Mouse (Mus musculus) gastrocnemius, postnatal 10 days (tissue): ENCODE results near the gene Nubp2. TPM values are rescaled to one million over a fixed set of nuclear protein-coding genes. Genes with fewer than 3 reads are reported as not detected.

Experiments
- DNase-seq: peaks from one replicate; pipeline ENCODE4 v3.0.0; 2021; ENCODE audit warnings: mixed read lengths
- long read RNA-seq, 2 experiments: library from polyadenylated mRNA; stranded (forward); transcript quantifications; one replicate each; pipeline ENCODE4 v2.0.0; 2021
- total RNA-seq, 2 experiments: library from RNA; stranded (reverse); gene quantifications; 2 replicates each; pipeline ENCODE4 v1.2.3; 2021

Nubp2 gene
- total RNA-seq, result 10 to 100 TPM; 15.0 to 18.5 TPM
- long read RNA-seq, experiment 1, transcript Nubp2-201 (7 exons, 1,427 nt), result major isoform, 19 of 23 reads
- long read RNA-seq, experiment 1, partial matches to known transcripts, result 1 of 23 reads
- long read RNA-seq, experiment 1, other reads (novel, unspliced or antisense), result 1 of 23 reads
- long read RNA-seq, experiment 2, transcript Nubp2-201 (7 exons, 1,427 nt), result major isoform, 21 of 27 reads
- long read RNA-seq, experiment 2, partial matches to known transcripts, result 0 of 27 reads
- long read RNA-seq, experiment 2, other reads (novel, unspliced or antisense), result 2 of 27 reads

DNA sequence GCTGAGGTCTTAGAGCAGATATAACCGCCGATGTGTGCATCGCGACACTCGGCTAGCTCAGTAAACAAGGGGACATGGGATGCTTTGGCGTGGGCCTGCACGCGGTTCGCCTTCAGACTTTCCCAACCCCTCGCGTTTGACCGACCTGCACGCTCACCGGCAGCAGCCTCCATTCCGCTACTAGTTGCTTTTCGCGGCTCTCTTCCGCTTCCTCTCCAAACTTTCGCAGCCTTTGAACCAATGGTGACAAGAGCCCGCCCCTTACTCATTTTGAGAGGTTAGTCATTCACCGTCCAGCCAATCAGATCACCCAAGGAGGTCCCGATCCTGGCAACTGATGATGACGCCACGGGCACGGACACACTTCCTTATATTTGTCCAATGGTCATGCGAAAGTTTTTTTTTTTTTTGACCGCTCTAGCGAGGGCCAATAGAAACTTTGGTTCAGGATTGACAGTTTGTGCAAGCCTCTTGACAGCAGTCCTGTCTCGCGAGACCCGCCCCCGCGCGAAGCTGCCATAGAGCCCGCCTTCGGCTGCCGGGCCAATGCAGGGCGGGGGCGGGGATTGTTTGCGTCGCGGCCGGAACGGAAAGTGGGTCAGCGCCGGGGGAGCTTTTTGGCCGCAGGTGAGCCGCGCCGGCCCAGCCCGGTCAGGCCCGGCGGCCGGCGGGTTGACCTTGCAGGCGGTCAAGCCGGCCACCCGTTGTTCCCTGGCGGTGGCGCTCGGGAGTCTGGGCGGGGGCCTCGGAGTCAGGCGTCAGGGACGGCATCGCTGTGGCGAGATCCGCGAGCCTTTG is at the start of gene Nubp2, which contains the start of gene Spsb3:
TSS of gene Nubp2 (minus strand) at position 216 of the 798 bp plus-strand sequence.
TSS of gene Spsb3 (plus strand) at position 510 of the 798 bp plus-strand sequence.
- DNase-seq, result peak; percentile 99

DNA sequence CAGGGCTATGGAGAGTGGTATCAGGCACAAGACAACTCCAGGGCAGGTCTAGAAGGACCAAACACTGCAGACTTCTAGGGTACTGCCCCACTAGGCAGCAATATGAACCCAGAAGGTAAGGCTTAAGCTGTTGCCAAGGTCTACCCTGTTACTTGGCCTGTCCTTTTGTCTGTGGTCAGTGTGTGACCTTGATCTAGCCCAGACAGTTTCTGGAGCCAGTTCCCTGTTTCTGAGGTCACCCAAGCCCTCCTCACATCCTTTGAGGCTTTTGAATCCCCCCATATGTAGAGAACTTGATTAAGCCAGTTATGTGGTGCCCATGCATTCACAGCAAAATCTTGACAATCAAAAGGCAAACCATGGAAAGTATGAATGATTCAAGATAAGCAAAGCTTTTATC is 49.5 kb upstream of the Nubp2 start:
- DNase-seq, result no peak

DNA sequence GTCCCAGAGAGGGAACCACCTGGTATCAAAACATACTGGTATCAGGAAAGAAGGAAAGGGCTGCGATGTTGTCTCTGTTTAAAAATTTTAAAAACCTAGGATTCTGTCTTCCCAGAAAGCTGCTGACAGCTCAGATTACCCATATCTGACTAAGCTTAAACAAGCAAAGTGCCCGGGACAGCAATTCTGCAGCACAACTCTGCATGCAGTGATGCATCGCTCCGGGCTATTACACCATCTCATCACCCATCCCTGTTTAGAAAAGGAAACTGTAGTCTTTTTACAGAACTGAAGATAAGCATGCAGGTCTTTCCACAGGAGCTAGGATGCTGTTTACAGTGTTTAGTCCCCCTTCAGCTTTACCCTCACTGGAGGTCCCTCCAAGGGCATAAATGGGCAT is 48.8 kb upstream of the Nubp2 start:
- no peak for DNase-seq

DNA sequence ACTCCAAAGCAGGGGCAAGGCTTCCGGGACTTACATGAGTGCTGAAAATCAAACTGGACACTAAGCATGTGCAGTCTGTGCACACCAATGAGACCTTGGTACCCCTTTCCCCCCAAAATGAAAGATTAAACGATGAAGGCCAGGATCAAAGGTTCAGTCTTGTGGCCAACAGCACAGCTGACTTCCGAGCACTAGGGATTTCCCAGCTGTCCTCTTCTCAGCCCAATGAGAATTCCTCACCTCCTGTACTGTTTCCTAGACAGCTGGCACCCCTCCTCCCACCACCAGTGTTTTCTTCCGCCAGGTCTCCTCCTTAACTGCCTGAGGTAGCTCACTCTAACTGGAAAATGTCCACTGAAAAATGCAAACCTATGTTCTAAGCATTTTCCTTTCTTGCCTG is 47.0 kb upstream of the Nubp2 start:
- DNase-seq, result no peak

DNA sequence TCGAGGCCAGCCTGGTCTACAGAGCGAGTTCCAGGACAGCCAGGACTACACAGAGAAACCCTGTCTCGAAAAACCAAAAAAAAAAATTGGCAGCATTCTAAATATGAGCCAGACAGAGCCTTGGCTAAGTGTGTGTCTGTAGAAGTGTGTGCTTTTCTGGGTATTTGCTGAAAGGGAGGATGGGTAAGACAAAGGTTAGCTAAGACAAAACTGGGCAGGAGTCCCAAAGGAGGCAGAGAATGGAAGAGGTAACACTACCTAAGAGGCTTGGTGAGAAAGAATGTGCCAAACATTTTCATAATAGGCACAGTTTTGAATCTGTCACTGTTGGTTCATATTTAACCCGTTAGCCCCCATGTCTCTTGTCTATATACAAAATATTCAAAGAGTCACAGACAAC is 46.3 kb upstream of the Nubp2 start:
- DNase-seq, result no peak

DNA sequence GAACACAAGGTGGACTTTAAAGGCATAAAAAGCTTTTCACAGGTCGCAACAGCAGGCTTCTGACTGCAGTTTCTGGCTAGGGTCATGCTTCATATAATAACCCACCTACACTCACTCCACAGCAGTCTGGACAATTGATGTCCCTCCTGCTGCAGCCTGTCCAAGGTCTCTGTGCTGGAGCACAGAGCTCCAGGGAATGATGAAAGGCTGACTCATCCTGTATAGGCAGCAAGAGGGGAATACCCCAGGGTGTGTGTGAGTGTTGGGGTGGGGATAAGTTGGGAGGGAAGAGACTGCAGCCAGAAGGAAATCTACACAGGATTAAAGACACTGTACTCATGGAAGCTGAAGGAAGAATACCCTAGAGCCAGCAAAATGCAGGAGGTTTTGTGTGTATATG is 43.4 kb upstream of the Nubp2 start:
- DNase-seq, result no peak

DNA sequence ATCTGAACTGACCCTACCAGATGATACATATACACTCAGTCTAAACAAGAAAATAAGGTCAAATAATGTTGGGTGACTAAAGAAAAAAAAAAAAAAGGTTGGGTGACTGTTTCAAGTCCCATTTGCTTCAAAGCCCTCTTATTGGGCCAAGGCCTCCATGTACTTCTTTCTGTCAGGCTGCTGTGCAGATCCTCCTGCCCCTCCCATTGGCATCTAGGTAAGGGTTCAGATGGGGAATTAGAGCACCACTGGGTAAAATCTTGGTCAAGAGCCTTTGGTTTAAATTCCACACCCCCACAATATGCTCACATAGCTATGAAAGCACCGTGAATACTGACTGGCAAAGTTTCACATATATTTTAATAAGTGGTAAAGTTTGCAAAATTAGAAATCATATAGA is 37.1 kb upstream of the Nubp2 start:
- DNase-seq, result no peak

DNA sequence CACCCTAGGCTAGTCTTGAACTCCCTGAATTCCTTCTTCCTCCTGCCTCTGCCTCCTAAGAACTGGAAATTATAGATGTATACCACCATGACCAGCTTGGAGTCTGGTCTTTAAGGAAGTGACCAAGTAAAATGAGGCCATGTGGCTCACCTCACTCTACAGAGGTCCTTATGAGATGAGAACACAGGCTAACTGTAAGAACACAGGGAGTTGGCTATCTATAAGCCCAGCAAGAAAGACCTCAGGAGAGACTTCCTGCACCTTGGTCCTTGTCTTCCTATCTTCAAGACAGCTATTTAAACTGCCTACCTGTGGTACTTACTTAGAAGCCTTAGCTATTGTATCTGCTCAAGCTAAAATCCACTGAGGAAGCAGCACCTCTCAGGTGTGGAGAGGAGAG is 27.8 kb upstream of the Nubp2 start:
- DNase-seq, result no peak

DNA sequence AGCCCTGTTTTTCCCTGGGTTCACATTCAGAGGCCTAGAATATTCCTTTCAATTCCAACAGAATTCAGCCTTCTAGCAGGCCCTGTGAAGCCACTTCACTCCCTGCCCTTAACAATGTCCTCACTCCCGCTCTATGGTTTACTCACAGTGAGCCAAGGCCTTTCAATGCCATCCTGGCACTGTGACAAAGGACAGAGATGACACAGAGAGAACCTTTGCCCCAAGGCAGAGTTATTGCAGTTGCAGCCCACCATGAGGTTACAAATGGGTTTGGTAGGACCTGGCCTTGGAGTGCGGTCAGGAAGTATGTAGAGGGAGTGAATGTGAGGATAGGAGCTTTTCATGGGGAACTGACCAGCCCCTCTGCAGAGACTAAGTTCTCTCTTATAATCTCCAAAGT is 21.4 kb upstream of the Nubp2 start:
- DNase-seq, result no peak

DNA sequence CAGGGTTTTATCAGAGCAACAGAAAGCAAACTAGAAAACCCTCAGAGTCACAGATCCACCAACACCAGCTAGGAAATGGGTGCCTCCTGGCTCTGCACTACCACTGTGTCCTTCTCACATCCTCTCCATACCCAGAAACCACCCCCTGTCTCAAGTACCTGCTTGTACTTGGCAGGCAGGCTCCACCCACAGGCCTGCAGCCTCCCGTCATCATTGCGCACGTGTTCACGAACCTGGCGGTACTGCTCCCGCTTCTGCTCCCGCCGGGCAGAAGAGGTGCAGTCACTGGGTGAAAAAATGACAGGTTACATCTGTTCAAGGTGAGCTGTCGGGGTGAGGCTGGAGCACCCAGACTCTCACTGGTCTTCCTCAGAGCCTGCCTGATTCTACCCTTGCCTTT is 17.6 kb upstream of the Nubp2 start:
- no peak for DNase-seq

DNA sequence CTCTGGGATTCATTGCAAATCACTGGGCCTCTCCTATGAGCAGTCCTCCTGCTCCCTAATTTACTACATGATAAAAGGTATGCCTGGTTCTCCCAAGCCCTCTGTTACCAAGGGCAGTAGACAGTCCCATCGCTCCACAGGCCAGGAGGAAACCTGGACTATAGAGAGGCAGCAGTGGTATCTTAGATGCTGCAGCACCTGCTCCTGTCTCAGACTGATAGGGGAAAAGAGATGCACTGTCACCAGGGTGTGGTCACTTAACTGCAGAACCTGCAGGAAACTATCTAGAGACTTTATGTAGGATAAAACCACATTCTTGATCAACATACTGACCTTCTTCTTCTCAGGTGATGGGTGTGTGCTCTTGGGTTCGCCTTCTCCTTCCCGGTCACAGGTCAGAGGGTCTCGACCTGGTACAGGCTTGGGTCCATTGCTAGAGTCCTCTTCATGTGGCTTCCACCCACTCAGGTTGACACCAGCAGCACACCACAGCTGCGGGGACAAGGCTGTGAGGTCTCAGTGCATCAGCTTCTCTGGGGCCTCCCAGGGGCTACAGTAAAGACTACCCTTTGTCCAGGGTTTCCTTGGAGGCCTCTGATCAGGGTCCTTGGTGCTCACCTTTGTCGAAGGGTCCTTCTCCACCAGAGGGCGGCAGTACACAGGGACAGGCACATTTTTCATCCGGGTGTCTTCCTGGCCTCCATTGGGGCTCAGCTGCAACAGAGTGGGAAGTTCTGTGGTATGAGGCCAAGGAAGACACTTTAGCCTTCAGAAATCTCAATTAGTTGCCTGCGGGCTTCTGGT is 16.7 kb upstream of the Nubp2 start:
- no peak for DNase-seq

DNA sequence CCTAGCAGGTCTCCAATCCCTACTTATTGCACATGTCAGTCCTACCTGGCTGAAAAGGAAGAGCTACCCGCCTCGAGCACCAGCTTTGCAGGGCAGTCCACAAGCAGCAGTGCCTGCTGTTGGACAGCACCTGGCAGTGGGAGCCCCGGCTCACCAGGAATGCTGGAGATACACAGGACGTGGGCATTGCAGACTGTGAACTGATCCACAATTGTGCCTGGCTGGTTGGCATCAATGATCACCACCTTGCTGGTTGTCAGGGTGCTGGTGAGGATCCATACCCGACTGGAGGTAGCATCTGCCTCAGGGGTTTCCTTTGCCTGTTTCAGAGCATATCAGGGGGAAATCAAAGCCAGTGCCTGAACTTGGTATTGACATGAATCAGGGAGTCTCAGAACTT is 16.0 kb upstream of the Nubp2 start:
- no peak for DNase-seq

DNA sequence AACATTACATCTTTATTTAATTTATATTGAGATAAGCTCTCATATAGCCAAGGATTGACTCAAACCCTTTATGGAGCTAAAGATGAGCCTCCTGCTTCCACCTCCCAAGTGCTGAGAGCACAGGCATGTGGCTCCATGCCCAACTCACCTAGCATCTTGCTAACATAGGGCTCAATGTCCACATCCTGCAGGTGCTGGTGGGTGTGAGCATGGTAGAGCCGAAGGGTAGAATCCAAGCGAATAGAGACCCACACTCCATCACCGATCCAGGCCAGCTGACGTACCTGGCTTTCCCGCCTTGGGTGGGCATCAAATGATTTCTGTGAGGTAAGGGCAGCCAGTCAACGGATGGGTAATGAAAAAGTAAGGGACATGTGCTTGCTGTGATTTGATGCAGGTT is 13.9 kb upstream of the Nubp2 start:
- DNase-seq, result no peak

DNA sequence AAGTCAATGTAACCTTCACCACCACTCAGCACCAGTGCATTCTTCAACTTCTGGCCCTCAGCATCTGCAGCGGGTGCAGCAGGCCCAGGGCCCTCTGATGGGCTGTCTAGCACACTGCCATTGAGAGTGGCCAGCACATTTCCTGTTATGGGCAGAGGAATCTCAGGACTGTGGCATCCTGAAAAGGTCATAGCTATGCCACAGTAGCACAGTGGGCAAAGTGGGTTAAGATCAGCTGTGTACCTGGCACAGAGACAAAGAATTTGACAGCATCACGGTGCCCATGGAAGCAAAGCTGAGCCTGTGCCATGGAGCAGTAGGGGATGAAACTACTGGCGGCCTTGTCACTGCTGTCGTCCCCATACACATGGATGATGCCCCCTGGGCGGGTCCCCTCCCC is 13.0 kb upstream of the Nubp2 start:
- DNase-seq, result no peak

DNA sequence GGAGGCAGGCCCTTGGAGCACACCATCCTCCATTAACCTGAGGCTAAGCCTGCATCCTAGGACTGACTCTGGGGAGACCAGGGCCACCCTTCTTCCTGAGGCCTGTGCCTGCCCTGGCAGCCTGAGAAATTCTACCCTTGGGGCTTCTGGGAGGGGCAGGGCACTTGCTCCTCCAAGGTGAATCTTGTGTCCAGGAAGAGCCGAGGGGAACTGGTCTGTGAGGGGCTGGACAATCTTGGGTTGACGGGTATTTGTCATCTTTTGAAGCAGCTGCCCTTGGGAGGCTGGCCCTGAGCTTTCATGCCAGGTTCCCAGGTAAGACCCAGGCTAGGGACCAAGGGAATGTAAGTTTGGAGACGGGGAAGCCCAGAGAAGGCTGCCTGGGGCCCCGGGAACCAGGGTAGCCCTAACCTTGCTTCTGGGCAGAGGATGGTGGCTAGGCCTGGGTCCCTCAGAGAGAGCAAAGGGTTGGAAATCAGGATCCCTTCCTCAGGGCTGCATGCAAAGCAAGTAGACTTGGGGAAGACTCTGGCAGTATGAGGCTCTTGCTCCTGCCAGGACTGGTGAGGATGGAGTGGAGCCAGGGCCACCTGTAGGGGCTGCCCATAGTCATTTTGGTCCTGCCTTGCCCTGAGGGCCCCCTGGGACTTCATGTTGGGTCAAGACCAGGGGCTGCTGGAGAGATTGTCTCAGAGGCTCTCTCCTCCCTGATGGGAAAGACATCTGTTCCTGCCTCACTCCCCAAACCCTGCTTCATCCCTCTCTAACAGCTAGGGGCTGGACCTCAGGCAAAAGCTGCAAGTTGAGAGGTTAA is 12.1 kb upstream of the Nubp2 start:
- DNase-seq, result no peak

DNA sequence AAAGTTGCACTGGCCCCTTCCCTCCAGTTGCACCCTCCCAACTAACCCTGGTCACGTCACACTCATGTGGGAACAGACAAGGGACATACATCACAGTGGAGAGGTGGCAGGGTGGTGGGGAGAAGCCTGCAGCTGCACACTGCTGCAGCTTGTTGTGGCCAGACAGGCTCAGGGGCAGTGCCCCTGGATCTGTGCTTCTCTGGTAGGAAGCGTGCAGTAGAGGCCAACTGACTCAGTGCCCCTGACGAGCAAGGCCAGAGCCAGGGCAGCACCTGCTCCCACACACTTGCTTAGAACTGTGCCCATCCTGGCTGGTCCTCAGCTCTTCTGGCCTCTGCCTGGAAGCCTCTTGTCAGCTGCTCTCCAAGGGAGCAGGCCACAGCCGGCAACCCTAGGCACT is 11.5 kb upstream of the Nubp2 start:
- DNase-seq, result no peak

DNA sequence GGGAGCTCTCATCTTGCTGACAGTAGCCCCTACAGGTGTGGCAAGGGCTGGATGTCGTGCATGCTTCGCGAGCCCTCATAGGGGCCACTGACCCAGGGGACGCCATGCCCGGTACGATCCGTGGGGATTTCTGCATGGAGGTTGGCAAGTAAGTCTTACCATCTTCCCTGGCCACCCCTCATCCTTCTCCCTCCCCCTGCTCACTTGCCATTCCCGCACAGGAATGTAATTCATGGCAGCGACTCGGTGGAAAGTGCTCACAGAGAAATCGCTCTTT is 10.8 kb upstream of the Nubp2 start:
- no peak for DNase-seq

DNA sequence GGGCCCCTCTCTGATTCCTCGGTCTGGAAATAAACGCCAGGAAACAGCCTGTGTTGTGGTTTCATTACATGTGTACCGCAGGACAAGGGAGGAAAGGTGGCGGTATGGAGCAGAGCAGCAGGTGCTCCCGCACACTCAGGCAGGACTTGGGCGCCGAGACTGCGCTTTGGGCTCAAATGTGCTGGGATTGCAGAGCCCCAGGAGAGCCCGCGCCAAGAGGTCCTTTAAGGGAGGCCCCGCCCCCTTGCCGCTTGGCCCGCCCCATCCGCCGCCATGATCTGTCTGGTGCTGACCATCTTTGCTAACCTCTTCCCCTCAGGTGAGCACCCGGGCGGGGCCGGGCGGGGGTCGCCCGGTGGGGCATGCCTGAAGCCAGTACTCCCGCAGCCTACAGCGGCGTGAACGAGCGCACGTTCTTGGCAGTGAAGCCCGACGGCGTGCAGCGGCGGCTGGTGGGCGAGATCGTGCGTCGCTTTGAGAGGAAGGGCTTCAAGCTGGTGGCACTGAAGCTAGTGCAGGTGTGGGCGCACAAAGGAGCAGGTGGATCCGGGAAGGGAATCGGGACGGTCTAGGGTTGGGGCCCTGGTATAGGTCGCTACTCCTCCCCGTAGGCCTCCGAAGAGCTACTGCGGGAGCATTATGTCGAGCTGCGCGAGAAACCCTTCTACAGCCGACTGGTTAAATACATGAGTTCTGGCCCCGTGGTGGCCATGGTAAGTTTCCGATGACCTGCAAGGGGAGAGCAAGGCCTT is 10.3 kb upstream of the Nubp2 start, which contains the start of gene Nme3:
TSS of gene Nme3 (plus strand) at position 260 of the 752 bp plus-strand sequence.
- peak; percentile 77 for DNase-seq

DNA sequence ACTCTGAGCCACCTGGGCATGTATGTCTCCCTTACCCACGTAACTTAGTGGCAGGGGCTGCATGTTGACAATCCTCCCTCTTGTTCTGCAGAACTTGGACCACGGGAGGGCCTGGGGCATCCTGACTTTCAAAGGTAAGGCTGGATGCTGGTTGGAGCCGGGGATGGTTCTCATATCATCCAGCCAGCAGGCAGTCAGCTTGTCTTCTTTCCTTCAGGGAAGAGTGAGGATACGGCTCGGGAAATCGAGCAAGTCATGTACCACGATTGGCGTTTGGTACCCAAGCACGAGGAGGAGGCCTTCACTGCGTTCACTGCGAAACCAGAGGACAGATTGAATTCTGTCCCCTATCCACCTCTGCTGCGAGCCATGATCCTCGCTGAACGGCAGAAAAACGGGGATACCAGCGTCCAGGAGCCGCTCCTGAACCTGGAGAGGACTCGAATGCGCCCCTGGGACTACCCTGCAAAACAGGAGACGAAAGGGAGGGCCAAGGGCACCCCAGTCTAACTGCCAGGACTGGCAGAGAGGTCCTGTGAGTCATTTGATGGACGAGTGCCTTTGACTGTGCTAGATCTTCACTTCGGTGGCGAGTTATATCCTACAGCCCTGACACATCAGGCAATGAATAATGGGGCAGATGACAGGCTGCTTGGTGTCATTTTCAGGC is 9.6 kb upstream of the Nubp2 start:
- DNase-seq, result no peak

DNA sequence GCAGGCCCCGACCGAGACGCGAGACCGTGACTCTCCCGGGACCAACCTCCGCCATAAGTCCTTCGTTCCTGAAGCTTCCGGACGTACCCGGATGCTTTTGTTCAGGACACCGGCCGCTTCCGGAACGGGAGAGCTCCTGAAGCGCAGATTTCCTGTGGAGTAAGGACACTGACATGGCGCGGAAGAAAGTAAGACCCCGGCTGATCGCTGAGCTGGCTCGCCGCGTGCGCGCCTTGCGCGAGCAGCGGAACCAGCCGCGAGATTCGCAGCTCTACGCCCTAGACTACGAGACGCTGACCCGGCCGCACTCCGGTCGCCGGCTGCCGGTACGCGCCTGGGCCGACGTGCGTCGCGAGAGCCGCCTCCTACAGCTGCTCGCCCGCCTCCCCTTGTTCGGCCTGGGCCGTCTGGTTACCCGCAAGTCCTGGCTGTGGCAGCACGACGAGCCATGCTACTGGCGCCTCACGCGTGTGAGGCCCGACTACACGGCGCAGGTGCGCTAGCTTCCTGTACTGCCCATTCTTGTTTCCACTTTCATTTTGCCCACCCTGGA is 8.9 kb upstream of the Nubp2 start, which contains the start of the genes Eme2 and Mrps34:
TSS of gene Eme2 (minus strand) at position 93 of the 553 bp plus-strand sequence.
TSS of gene Mrps34 (plus strand) at position 122 of the 553 bp plus-strand sequence.
- DNase-seq, result peak; percentile 73
